Mouse (Mus musculus) leukemia stem cell, adult 10-12 weeks (primary cell): ENCODE data around the gene Gprc5d. TPM values are rescaled to one million over a fixed set of nuclear protein-coding genes. Genes with fewer than 3 reads are reported as not detected.

ENCODE experiments used
- polyA plus RNA-seq: library from polyadenylated mRNA; stranded (reverse); fragments of >175 nt; gene quantifications from 2 replicates; pipeline ENCODE4 v1.2.3, GENCODE M21; 2012; ENCODE audit warnings: low replicate concordance

Gene Gprc5d
- not detected in 2 replicates for polyA plus RNA-seq

DNA sequence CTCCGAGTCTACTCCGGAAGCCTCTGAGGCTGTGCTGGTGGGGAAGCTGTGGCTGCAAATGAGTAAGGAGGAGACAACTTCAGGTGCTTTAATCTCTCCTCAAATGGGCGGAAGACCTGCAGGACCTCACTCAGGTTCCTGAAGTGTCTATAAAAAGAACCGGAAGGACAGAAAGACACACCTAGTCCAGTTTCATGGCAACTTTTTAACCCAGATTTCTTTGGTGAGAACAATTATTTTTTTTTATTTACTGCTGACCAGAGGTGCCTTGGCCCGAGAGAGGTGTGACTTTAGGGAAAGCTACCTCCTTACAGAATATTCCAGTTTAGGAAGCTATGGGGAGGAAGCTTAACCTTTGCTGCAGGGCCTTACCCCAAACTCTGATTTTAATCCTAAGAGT, at the start of gene Gprc5d:
Gene Gprc5d (minus strand): TSS at position 101 of the 400 bp plus-strand sequence.

DNA sequence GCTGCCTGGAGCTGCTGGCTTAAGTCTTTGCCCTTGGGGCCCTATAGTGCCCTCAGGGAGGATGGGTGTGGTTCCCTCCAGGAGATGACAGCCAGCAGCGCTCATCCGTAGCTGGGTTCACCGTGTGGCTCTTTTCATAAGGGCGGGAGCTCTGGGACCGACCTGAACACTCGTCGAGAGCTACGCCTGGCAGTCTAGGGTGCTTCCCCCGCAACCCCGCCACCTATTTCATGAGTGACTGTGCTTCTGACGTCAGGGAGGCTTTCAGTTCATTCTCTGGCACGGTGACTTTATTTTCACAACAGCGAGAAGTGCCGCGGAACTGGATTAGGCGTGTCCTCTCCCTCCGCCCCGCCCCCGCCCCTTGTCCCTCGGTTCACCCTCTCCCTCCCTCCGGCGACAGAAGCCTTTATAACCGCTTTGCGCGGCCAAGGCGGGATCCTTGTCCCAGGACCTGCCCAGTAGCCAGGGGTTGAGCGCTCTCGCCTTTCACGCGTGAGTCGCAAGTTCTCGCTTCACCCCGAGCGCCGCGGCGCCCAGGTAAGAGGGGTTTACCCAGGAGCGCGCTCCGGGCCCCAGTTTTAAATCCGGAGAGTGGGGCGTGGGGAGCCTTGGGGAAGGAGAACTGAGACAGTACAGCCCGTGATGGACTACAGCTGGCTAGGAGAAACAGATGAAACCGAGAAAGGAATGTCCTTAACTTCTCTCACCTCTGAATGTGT, 52.7 kb downstream of the Gprc5d start, which contains the start of gene Gprc5a:
Gene Gprc5a (plus strand): TSS at position 416 of the 722 bp plus-strand sequence.

Other genes with a start within 250 kb of the Gprc5d start
- gene Gpr19, start 219.7 kb downstream of the Gprc5d start, polyA plus RNA-seq, result 0.47 and 3.2 TPM in 2 replicates
- 59.9 and 68.8 TPM in 2 replicates for gene Cdkn1b, start 197.9 kb downstream of the Gprc5d start, polyA plus RNA-seq
- gene Apold1, start 136.6 kb downstream of the Gprc5d start, polyA plus RNA-seq, result 0.44 and 0.59 TPM in 2 replicates
- gene Ddx47, start 106.7 kb downstream of the Gprc5d start, polyA plus RNA-seq, result 2.6 and 5.3 TPM in 2 replicates
- 0.16 TPM in 1 of 2 replicates, not detected in the other for gene Gprc5a, start 52.6 kb downstream of the Gprc5d start, polyA plus RNA-seq
- gene Fam234b, start 79.7 kb upstream of the Gprc5d start, polyA plus RNA-seq, result 9.9 and 13.6 TPM in 2 replicates
- 6.6 and 13.1 TPM in 2 replicates for gene Hebp1, start 79.7 kb upstream of the Gprc5d start, polyA plus RNA-seq
- not detected in 2 replicates for gene Gsg1, start 136.1 kb upstream of the Gprc5d start, polyA plus RNA-seq
- gene Pbp2, start 192.1 kb upstream of the Gprc5d start, polyA plus RNA-seq, result not detected in 2 replicates
- 0.23 and 0.77 TPM in 2 replicates for gene Emp1, start 244.3 kb upstream of the Gprc5d start, polyA plus RNA-seq